Mouse (Mus musculus): ENCODE results near the gene Fam198a.

DNA sequence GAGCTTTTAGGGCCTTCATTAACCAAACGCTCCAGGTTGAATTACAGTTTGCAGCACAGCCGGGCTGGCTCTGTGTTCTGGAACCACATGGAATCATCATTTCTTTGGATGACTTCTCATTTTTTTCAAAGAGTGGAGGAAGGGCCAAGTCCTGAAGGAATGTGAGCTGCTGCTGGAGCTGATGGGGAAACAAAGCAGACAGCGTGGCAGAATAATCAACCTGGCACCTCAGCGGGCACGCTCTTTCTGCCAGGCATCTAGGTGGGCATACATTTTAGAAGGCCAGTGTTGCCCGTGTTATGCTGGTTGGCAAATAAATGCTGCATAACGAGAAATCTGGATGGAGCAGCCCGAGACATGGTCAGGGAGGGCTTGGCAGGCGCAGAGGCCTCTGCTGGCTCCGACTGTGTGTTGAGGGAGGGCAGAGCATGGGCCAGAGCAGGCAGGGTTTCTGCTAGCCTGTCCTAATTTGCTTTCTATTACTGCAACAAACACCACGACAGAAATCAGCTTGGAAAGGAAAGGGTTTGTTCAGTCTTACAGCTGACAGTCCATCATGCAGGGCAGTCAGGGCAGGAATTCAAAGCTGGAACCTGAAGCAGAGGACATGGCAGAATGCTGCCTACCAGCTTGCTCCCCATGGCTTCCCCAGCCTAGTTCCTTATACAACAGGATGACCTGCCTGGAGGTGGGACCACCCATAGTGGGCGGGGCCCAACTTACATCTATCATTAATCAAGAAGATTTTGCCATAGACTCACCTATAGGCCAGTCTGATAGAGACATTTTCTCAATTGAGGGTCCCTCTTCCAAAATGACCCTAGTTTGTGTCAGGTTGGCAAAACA lies 23.6 kb downstream of the Fam198a start:
- no peak for TF ChIP-seq CTCF (IDR thresholded peaks at IDR 0.05; ENCODE audit: low read depth)
- no peak for TF ChIP-seq EP300 (IDR thresholded peaks at IDR 0.05; ENCODE audit: low read depth)
